Mouse (Mus musculus): ENCODE results near the gene Cacna2d2. TPM values are rescaled to one million over a fixed set of nuclear protein-coding genes. Genes with fewer than 3 reads are reported as not detected.

The Cacna2d2 gene
- polyA plus RNA-seq, 1 experiment from 2014 or later, result 0.74 TPM

GRCm38 (mm10) chr9:107484302-107484701, 84.9 kb downstream of the Cacna2d2 start:
- WGBS, result 65% methylated on average over 17 of the region's 17 CpGs
- H3K4me2 ChIP-seq (replicated peaks; ENCODE audit: low read depth, low read length), result no peak overlapping the region
- no peak overlapping the region for H3K9ac ChIP-seq (replicated peaks; ENCODE audit: low read length)
- peaks cover 7% of the 10 kb centered on the region; the same call in 1 of the 2 replicates for H3K4me1 ChIP-seq (ENCODE audit: insufficient read depth, low read length)
- H3K9me3 ChIP-seq (ENCODE audit: low read length), result no peaks in the 10 kb centered on the region
- H3K4me3 ChIP-seq (ENCODE audit: low read length), result no peak overlapping the region
- no peak for ATAC-seq (ENCODE audit: low FRiP score, low TSS enrichment)
- peaks cover 3% of the 10 kb centered on the region for H3K27me3 ChIP-seq (ENCODE audit: insufficient read depth, low read length)
- no peak overlapping the region for H3K27ac ChIP-seq (ENCODE audit: low read length)
- H3K36me3 ChIP-seq (ENCODE audit: insufficient read depth, low read length), result no peaks in the 10 kb centered on the region

- Histone ChIP-seq H3K36me3 (ENCODE audit: insufficient read depth, low read length) (no peaks in the 10 kb centered on the region), H3K4me3 (ENCODE audit: low read length) (no peak overlapping the region)
These were observed 85.4 kb downstream of the Cacna2d2 start for GRCm38 (mm10) chr9:107484766-107485165.

GRCm38 (mm10) chr9:107486086-107486485, 86.7 kb downstream of the Cacna2d2 start:
- H3K9me3 ChIP-seq (ENCODE audit: low read length), result no peaks in the 10 kb centered on the region
- 58% methylated on average over 10 of the region's 10 CpGs for WGBS

More at GRCm38 (mm10) chr9:107484766-107485165, 85.4 kb downstream of the Cacna2d2 start:
- Histone ChIP-seq H3K4me1 (ENCODE audit: insufficient read depth, low read length) (peaks cover 7% of the 10 kb centered on the region; the same call in 1 of the 2 replicates), H3K9ac (replicated peaks; ENCODE audit: low read length) (no peak overlapping the region), H3K27me3 (ENCODE audit: insufficient read depth, low read length) (peaks cover 3% of the 10 kb centered on the region), H3K27ac (ENCODE audit: low read length) (no peak overlapping the region), H3K4me2 (replicated peaks; ENCODE audit: low read depth, low read length) (no peak overlapping the region), H3K9me3 (ENCODE audit: low read length) (no peaks in the 10 kb centered on the region)
- 84% methylated on average over 6 of the region's 6 CpGs for WGBS
- ATAC-seq (ENCODE audit: low FRiP score, low TSS enrichment), result no peak

DNA sequence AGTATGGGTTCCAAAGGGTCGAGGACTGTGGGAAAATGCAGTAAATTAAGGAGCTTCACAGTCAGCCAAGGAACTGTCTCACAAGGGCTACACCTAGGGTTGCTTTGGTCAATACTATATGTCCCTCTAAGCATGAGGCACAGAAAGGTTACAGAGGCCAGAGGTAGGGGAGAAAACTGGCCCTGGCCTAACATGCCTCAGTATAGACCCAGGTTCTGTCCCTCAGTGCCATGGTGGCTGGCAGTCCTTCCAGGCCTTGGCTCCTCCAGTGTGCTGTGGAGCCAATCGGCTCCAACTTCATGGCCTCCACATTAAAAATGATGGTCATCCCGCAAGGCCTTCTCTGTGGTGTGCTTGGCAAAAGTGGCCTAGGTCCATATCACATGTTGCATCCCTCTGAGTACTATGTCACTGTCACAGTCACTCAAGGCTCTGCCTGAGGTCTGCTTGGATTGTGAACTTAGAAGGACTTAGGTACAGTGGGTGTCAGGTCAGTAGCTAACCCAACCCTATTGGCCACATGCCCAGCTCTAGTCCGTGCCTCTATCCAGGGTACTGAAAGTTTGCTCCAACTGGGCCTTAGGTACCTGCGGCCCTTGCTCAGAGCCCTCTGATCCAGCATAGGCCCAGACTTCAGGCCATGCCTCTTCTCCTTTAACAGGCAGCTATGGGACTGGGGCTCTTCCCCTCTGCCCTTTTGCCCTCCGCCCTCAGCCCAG, 87.3 kb downstream of the Cacna2d2 start:
- H3K36me3 ChIP-seq (ENCODE audit: insufficient read depth, low read length), result no peaks in the 10 kb centered on the region
- no peaks in the 10 kb centered on the region for H3K4me1 ChIP-seq (ENCODE audit: insufficient read depth, low read length)
- H3K4me3 ChIP-seq (ENCODE audit: low read length), result no peak overlapping the region
- ATAC-seq (ENCODE audit: low FRiP score, low TSS enrichment), result no peak
- no peak overlapping the region for H3K27ac ChIP-seq (ENCODE audit: low read length)
- 65% methylated on average over 6 of the region's 6 CpGs for WGBS
- H3K4me2 ChIP-seq (replicated peaks; ENCODE audit: low read depth, low read length), result no peak overlapping the region
- H3K9me3 ChIP-seq (ENCODE audit: low read length), result no peaks in the 10 kb centered on the region
- H3K9ac ChIP-seq (replicated peaks; ENCODE audit: low read length), result no peak overlapping the region
- H3K27me3 ChIP-seq (ENCODE audit: insufficient read depth, low read length), result no peaks in the 10 kb centered on the region; the same call in 1 of the 2 replicates

More at GRCm38 (mm10) chr9:107486086-107486485, 86.7 kb downstream of the Cacna2d2 start:
- no peak for ATAC-seq (ENCODE audit: low FRiP score, low TSS enrichment)
- H3K4me1 ChIP-seq (ENCODE audit: insufficient read depth, low read length), result peaks cover under 1% of the 10 kb centered on the region; the same call in 1 of the 2 replicates
- H3K27ac ChIP-seq (ENCODE audit: low read length), result no peak overlapping the region
- peaks cover 3% of the 10 kb centered on the region; the same call in 1 of the 2 replicates for H3K27me3 ChIP-seq (ENCODE audit: insufficient read depth, low read length)
- no peak overlapping the region for H3K4me2 ChIP-seq (replicated peaks; ENCODE audit: low read depth, low read length)
- no peak overlapping the region for H3K4me3 ChIP-seq (ENCODE audit: low read length)
- H3K9ac ChIP-seq (replicated peaks; ENCODE audit: low read length), result no peak overlapping the region
- no peaks in the 10 kb centered on the region for H3K36me3 ChIP-seq (ENCODE audit: insufficient read depth, low read length)

- WGBS, result 37% methylated on average over 8 of the region's 8 CpGs
- no peak overlapping the region for H3K4me2 ChIP-seq (replicated peaks; ENCODE audit: low read depth, low read length)
- no peaks in the 10 kb centered on the region for H3K27me3 ChIP-seq (ENCODE audit: insufficient read depth, low read length)
- no peaks in the 10 kb centered on the region for H3K4me1 ChIP-seq (ENCODE audit: insufficient read depth, low read length)
- no peaks in the 10 kb centered on the region for H3K9me3 ChIP-seq (ENCODE audit: low read length)
- no peak overlapping the region for H3K27ac ChIP-seq (ENCODE audit: low read length)
- H3K9ac ChIP-seq (replicated peaks; ENCODE audit: low read length), result no peak overlapping the region
- ATAC-seq (ENCODE audit: low FRiP score, low TSS enrichment), result no peak
- H3K4me3 ChIP-seq (ENCODE audit: low read length), result no peak overlapping the region
- H3K36me3 ChIP-seq (ENCODE audit: insufficient read depth, low read length), result no peaks in the 10 kb centered on the region
These were observed 90.7 kb downstream of the Cacna2d2 start for GRCm38 (mm10) chr9:107490146-107490545.

DNA sequence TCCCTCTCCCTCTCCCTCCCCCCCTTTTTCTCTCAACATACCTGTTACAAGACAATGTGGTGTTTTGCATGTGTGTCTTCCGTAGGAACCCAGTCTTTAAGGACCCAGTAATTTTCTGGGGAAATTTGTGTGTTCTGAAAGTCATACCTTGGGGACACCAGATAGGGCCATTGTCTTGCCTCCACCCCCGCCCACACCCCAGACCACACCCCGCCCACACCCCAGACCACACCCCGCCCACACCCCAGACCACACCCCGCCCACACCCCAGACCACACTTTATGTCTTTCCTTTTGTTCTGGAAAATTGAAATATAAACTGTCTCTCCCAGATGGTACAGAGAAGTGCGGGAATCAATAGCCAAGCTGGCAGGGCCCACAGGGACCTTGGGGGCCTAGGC, 91.2 kb downstream of the Cacna2d2 start:
- WGBS, result 63% methylated on average over 6 of the region's 6 CpGs

DNA sequence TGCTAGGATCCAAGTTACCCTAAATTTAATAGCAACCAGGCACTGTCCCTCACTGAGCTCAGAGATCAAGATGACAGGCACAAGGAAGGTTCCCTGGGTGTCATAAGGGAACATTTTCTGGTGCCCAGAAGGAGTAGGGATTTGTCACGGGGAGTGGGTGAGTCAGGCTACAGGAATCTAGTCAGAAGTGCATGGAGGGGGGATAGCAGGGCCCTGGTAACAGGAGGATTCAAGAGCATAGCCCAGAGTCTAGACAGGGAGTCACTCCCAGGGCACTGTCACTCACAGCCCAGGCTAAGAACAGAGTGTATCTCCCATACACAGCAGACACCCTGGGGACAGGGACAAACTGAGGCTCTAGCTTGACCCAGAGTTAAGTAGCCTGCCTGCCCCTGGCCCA, 94.1 kb downstream of the Cacna2d2 start:
- Histone ChIP-seq H3K27ac (ENCODE audit: low read length) (no peak overlapping the region), H3K4me3 (ENCODE audit: low read length) (no peak overlapping the region), H3K4me2 (replicated peaks; ENCODE audit: low read depth, low read length) (no peak overlapping the region), H3K9me3 (ENCODE audit: low read length) (no peaks in the 10 kb centered on the region), H3K9ac (replicated peaks; ENCODE audit: low read length) (no peak overlapping the region), H3K27me3 (ENCODE audit: insufficient read depth, low read length) (no peaks in the 10 kb centered on the region), H3K36me3 (ENCODE audit: insufficient read depth, low read length) (no peaks in the 10 kb centered on the region), H3K4me1 (ENCODE audit: insufficient read depth, low read length) (no peaks in the 10 kb centered on the region)
- 60% methylated on average over 1 of the region's 1 CpGs for WGBS
- ATAC-seq (ENCODE audit: low FRiP score, low TSS enrichment), result no peak

More for the DNA sequence above, 91.2 kb downstream of the Cacna2d2 start:
- no peak for ATAC-seq (ENCODE audit: low FRiP score, low TSS enrichment)
- Histone ChIP-seq H3K27me3 (ENCODE audit: insufficient read depth, low read length) (no peaks in the 10 kb centered on the region), H3K4me1 (ENCODE audit: insufficient read depth, low read length) (no peaks in the 10 kb centered on the region), H3K4me2 (replicated peaks; ENCODE audit: low read depth, low read length) (no peak overlapping the region), H3K4me3 (ENCODE audit: low read length) (no peak overlapping the region), H3K36me3 (ENCODE audit: insufficient read depth, low read length) (no peaks in the 10 kb centered on the region), H3K27ac (ENCODE audit: low read length) (no peak overlapping the region), H3K9me3 (ENCODE audit: low read length) (no peaks in the 10 kb centered on the region), H3K9ac (replicated peaks; ENCODE audit: low read length) (no peak overlapping the region)

DNA sequence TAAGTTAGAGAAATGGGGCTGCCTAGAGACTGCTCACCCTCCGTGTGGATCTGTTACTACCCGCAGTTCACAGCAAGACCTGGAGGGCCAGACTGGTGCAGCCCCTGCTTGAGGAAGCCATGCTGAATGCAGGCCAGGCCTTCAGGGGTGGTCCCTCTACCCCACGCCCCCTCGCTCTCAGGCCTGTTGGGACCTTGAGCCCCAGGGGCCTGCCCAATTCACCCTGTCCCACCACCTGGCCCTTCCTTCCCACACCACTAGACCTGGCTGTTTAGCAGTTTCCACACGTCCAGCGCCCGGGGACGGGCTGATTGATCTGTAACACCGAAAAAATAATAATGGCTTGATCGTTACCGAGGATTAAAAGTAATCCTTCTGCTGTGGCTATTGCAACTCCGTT, 94.8 kb downstream of the Cacna2d2 start:
- no peak for ATAC-seq (ENCODE audit: low FRiP score, low TSS enrichment)
- Histone ChIP-seq H3K9ac (replicated peaks; ENCODE audit: low read length) (no peak overlapping the region), H3K4me1 (ENCODE audit: insufficient read depth, low read length) (no peaks in the 10 kb centered on the region), H3K36me3 (ENCODE audit: insufficient read depth, low read length) (no peaks in the 10 kb centered on the region), H3K9me3 (ENCODE audit: low read length) (no peaks in the 10 kb centered on the region), H3K4me3 (ENCODE audit: low read length) (no peak overlapping the region), H3K4me2 (replicated peaks; ENCODE audit: low read depth, low read length) (no peak overlapping the region), H3K27me3 (ENCODE audit: insufficient read depth, low read length) (no peaks in the 10 kb centered on the region), H3K27ac (ENCODE audit: low read length) (no peak overlapping the region)
- WGBS, result 79% methylated on average over 12 of the region's 12 CpGs

DNA sequence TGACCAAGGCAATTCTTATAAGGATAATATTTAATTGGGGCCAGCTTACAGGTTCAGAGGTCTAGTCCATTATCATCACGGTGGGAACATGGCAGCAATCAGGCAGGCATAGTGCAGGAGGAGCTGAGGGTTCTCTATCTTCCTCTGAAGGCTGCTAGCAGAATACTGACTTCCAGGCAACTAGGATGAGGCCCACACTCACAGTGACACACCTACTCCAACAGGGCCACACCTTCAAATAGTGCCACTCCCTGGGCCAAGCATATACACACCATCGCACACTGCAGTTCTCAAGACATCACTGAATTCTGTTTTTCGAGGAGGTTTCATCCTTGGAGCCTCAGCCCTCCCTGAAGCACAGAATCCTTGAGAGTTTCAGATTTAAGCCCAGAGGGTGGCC, 96.9 kb downstream of the Cacna2d2 start:
- WGBS, result 83% methylated on average over 3 of the region's 3 CpGs
- H3K27me3 ChIP-seq (ENCODE audit: insufficient read depth, low read length), result no peaks in the 10 kb centered on the region
- H3K4me3 ChIP-seq (ENCODE audit: low read length), result no peak overlapping the region
- H3K9ac ChIP-seq (replicated peaks; ENCODE audit: low read length), result no peak overlapping the region
- ATAC-seq (ENCODE audit: low FRiP score, low TSS enrichment), result no peak
- H3K27ac ChIP-seq (ENCODE audit: low read length), result no peak overlapping the region
- H3K9me3 ChIP-seq (ENCODE audit: low read length), result no peaks in the 10 kb centered on the region
- H3K4me1 ChIP-seq (ENCODE audit: insufficient read depth, low read length), result no peaks in the 10 kb centered on the region
- H3K36me3 ChIP-seq (ENCODE audit: insufficient read depth, low read length), result no peaks in the 10 kb centered on the region
- H3K4me2 ChIP-seq (replicated peaks; ENCODE audit: low read depth, low read length), result no peak overlapping the region

DNA sequence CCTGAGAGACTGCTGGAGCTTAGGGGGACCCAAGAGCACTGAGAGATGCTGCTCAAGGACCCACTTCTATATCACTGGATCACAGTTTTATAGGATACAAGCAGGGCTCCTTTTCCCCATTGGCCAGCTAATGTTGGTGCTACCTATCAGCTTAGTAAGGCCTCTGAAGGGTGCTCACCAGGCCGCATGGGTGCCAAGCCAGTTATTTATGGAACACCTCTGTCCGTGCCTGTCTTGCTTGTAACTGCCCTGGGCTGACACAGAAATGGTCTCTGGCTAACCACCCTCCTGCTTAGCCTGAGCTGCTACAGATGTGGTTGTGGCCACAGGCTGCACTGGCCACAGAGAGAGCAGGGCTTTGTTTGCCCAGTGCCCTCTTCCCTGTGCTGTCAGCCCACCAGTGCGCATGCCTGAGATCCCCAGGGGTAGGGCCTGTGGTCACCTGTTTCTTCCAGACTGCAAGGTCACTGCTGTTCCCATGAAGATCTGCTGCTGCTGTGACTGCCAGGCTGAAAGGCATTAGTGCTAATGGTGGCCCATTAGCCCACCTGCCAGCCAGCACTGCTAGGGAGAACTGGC, 101.4 kb downstream of the Cacna2d2 start:
- Histone ChIP-seq H3K9ac (replicated peaks; ENCODE audit: low read length) (no peak overlapping the region), H3K27ac (ENCODE audit: low read length) (no peak overlapping the region), H3K4me2 (replicated peaks; ENCODE audit: low read depth, low read length) (no peak overlapping the region), H3K36me3 (ENCODE audit: insufficient read depth, low read length) (no peaks in the 10 kb centered on the region), H3K27me3 (ENCODE audit: insufficient read depth, low read length) (no peaks in the 10 kb centered on the region), H3K9me3 (ENCODE audit: low read length) (no peaks in the 10 kb centered on the region), H3K4me1 (ENCODE audit: insufficient read depth, low read length) (no peaks in the 10 kb centered on the region), H3K4me3 (ENCODE audit: low read length) (no peak overlapping the region)
- 64% methylated on average over 3 of the region's 3 CpGs for WGBS
- ATAC-seq (ENCODE audit: low FRiP score, low TSS enrichment), result no peak

Measured in kidney, embryonic 16.5 days (tissue).